Mouse (Mus musculus) E14TG2a.4 (cell line): ENCODE measurements around the gene Lrrc2.

Source experiments
- CTCF ChIP-seq: conservative IDR thresholded peaks from 2 replicates; pipeline ENCODE4 v1.5.1; 2014; ENCODE audit warnings: low read length
- NANOG ChIP-seq: IDR thresholded peaks from 2 replicates; pipeline ENCODE4 v1.6.1; 2014; ENCODE audit warnings: borderline replicate concordance, low read length, mixed read lengths

DNA sequence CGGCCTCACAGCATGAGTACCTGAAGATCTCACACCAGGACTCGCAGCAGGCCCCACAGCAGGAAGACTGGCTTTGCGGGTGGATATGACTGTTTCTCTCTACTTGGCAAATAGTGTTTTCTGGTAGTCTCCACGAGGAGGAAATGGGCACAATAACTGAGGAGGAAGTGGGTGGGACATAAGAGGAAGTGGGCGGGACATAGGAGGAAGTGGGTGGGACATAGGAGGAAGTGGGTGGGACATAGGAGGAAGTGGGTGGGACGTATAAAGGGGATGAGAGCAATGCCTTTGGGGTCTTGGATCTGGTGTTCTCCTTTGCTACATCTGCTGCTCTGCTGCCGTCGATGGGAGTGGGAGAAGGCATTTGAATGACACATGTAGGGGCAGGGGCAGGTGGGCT, 34.6 kb downstream of the Lrrc2 start:
- TF ChIP-seq CTCF (no peak), NANOG (no peak)
